Mouse (Mus musculus) G1E (cell line): ENCODE measurements at regions not wholly inside any gene's neighbourhood (a gene's known extent, or its start where the extent isn't known, plus 50 kb on each side); places are given as distances from the start of the nearest gene placed in this dataset.

Experiments used
- CTCF ChIP-seq: IDR thresholded peaks from 2 replicates; pipeline ENCODE4 v1.5.1; 2012; ENCODE audit warnings: low read depth, low read length, inconsistent platforms, mixed read lengths
- GATA1 ChIP-seq: IDR thresholded peaks from 2 replicates; pipeline ENCODE4 v1.6.1; 2012; ENCODE audit warnings: borderline replicate concordance, low read length, inconsistent platforms, mixed read lengths
- POLR2AphosphoS5 ChIP-seq: IDR thresholded peaks from 2 replicates; pipeline ENCODE4 v1.6.1; 2012; ENCODE audit warnings: low read depth, low read length, inconsistent platforms; ENCODE audit not compliant: insufficient replicate concordance

DNA sequence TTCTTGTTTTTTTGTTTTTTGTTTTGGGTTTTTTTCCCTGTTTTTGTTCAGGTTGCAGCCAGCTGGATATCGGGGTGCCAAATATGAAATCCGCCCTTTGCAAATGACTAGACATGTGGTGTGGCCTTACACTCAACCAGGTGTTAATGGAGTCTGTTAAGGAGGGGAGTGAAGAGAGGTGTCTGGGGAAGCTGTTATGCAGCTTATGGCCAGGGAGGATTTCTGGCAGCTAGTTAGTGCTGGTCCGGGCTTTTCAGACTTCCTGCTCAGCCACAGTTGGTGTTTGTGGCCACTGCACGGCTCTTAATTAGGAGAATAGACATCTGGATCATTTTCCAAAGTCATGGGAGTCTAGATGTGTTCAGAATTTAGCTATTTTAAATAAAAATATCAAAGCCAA is 72.7 kb upstream of the Tyw5 start:
- TF ChIP-seq CTCF (no peak), GATA1 (no peak), POLR2AphosphoS5 (no peak)
